Mouse (Mus musculus): ENCODE results near the gene Gemin5. TPM values are rescaled to one million over a fixed set of nuclear protein-coding genes. Genes with fewer than 3 reads are reported as not detected.

The Gemin5 gene
- polyA plus RNA-seq, 1 experiment from 2014 or later = 19.6 TPM

DNA sequence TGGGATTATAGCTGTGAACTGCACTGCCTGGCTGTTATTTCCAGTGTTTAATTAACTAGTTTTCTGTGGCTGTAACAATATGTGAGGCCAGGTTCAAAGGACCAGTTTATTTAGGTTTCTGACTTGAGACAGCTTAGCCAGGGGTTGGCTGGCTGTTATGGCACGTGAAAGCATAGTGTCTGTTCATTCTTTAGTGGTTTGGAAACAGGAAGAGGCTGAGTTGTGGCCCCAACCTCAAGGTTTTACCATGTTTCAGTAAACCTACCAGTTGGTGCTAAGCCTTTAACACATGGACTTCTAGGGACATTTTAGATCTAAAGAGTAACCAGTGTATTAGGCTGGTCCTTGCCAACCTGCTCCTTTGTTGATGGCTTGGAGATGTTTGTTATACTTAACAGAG lies 51.8 kb downstream of the Gemin5 start:
- no peak overlapping the region for H3K4me2 ChIP-seq (ENCODE audit: low read depth, low read length)
- H3K9ac ChIP-seq (ENCODE audit: low read depth, low read length) = no peak overlapping the region
- peaks cover 96% of the 10 kb centered on the region for H3K36me3 ChIP-seq (ENCODE audit: control insufficient read depth, insufficient read depth, low read length)
- 69% methylated on average over 1 of the region's 1 CpGs for WGBS
- H3K4me1 ChIP-seq (ENCODE audit: control insufficient read depth, insufficient read depth, low read length) = no peaks in the 10 kb centered on the region
- no peaks in the 10 kb centered on the region for H3K27me3 ChIP-seq (replicated peaks; ENCODE audit: control insufficient read depth, insufficient read depth, low read length)
- ATAC-seq (ENCODE audit: low read depth) (no peak), DNase-seq (ENCODE audit: low spot score) (no peak)
- H3K9me3 ChIP-seq (ENCODE audit: control insufficient read depth, low read length) = no peaks in the 10 kb centered on the region
- no peak overlapping the region for H3K4me3 ChIP-seq (ENCODE audit: low read depth, low read length)
- H3K27ac ChIP-seq (replicated peaks; ENCODE audit: low read depth, low read length) = no peak overlapping the region

DNA sequence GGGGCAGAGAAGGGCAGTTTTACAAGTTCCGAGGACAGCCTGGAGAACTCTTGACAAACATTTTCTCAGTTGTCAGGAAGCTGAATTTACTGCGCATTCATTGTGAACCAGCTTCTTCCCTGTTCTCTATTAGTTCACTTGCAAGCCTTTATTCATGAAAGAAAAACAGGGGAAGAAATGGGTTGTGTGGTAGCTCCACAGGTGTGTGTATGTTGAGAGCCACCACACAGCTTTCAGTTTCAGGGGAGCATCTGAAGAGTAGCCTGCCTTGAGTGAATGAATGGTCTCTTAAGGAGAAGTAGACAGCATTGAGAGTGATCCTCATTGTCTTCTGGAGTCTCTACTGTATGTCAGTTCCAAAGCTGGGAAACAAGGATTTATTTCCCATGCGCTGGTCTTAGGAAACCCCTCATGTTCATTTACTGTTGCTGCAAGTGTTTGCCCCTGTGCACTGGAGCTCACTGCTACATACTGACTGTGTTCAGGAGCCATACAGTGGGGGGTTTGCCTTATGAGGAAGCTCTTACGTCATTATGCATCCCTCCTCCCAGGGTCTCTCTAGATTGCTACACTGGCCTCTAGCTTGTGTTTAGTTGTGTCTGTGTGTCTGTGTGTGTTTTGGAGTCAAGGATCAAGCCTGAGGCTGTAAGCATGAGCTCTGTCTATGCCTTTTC lies 60.5 kb downstream of the Gemin5 start:
- H3K9ac ChIP-seq (ENCODE audit: low read depth, low read length) = no peak overlapping the region
- no peak overlapping the region for H3K4me3 ChIP-seq (ENCODE audit: low read depth, low read length)
- no peak overlapping the region for H3K27ac ChIP-seq (replicated peaks; ENCODE audit: low read depth, low read length)
- no peak overlapping the region for H3K4me2 ChIP-seq (ENCODE audit: low read depth, low read length)
- no peaks in the 10 kb centered on the region for H3K27me3 ChIP-seq (replicated peaks; ENCODE audit: control insufficient read depth, insufficient read depth, low read length)
- H3K9me3 ChIP-seq (ENCODE audit: control insufficient read depth, low read length) = no peaks in the 10 kb centered on the region
- WGBS = 85% methylated on average over 4 of the region's 4 CpGs
- H3K4me1 ChIP-seq (ENCODE audit: control insufficient read depth, insufficient read depth, low read length) = peaks cover 11% of the 10 kb centered on the region
- ATAC-seq (ENCODE audit: low read depth) = no peak
- DNase-seq (ENCODE audit: low spot score) = no peak
- peaks cover 34% of the 10 kb centered on the region for H3K36me3 ChIP-seq (ENCODE audit: control insufficient read depth, insufficient read depth, low read length)

DNA sequence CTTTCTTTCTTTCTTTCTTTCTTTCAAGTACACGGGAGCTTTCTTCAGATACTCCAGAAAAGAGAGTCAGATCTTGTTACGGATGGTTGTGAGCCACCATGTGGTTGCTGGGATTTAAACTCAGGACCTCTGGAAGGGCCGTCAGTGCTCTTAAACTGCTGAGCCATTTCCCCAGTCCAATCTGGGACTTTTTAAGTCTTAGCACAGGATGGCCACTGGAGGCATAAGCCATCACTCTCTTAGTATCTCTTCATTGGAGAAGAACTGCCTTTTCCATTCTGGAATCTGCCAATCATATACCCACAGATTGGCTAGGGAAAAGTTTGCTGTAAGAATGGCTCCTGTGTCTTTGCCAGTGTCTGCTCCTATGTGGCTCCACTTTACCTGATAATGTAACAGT lies 61.3 kb downstream of the Gemin5 start:
- Histone ChIP-seq H3K27ac (replicated peaks; ENCODE audit: low read depth, low read length) (no peak overlapping the region), H3K4me2 (ENCODE audit: low read depth, low read length) (no peak overlapping the region), H3K4me1 (ENCODE audit: control insufficient read depth, insufficient read depth, low read length) (peaks cover 11% of the 10 kb centered on the region), H3K27me3 (replicated peaks; ENCODE audit: control insufficient read depth, insufficient read depth, low read length) (no peaks in the 10 kb centered on the region), H3K9me3 (ENCODE audit: control insufficient read depth, low read length) (no peaks in the 10 kb centered on the region), H3K9ac (ENCODE audit: low read depth, low read length) (no peak overlapping the region), H3K36me3 (ENCODE audit: control insufficient read depth, insufficient read depth, low read length) (peaks cover 26% of the 10 kb centered on the region), H3K4me3 (ENCODE audit: low read depth, low read length) (no peak overlapping the region)
- DNase-seq (ENCODE audit: low spot score) (no peak), ATAC-seq (ENCODE audit: low read depth) (no peak)
- 41% methylated on average over 3 of the region's 3 CpGs for WGBS

DNA sequence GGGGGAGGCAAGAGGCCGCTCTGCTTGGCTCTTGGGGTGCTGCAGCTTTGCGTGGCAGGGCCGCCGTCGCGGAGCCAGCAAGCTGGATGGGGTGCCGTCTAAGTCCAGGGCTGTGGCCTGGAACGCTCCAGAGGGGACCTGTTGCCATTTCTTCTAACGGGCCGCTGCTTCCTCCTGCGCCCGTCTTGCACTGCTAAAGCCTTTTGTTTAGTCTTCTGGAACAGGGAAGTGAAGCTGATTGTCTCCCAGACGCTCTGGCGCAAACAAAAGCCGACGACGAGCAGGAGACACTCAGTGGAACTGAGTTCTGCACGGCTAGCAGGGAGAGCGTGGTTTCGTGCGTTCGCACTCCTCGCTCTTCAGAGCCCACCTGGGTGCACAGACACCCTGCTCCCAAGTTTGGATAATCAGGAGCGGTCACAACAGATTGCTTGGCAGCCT lies 64.0 kb downstream of the Gemin5 start:
- Histone ChIP-seq H3K27ac (replicated peaks; ENCODE audit: low read depth, low read length) (peak overlapping the region; percentile 82), H3K9me3 (ENCODE audit: control insufficient read depth, low read length) (no peaks in the 10 kb centered on the region), H3K36me3 (ENCODE audit: control insufficient read depth, insufficient read depth, low read length) (no peaks in the 10 kb centered on the region), H3K4me1 (ENCODE audit: control insufficient read depth, insufficient read depth, low read length) (peaks cover 11% of the 10 kb centered on the region), H3K4me3 (ENCODE audit: low read depth, low read length) (peak overlapping the region; percentile 69), H3K4me2 (ENCODE audit: low read depth, low read length) (peak overlapping the region; percentile 73), H3K27me3 (replicated peaks; ENCODE audit: control insufficient read depth, insufficient read depth, low read length) (no peaks in the 10 kb centered on the region), H3K9ac (ENCODE audit: low read depth, low read length) (peak overlapping the region; percentile 82)
- DNase-seq (ENCODE audit: low spot score) (peak; percentile 51), ATAC-seq (ENCODE audit: low read depth) (peak; percentile 23)
- 0% methylated on average over 17 of the region's 24 CpGs for WGBS

- DNase-seq (ENCODE audit: low spot score) (peak; percentile 99), ATAC-seq (ENCODE audit: low read depth) (peak; percentile 98)
- Histone ChIP-seq H3K4me3 (ENCODE audit: low read depth, low read length) (peak within 1 kb of the TSS; percentile 69), H3K9me3 (ENCODE audit: control insufficient read depth, low read length) (no peaks in the 10 kb centered on the region), H3K4me1 (ENCODE audit: control insufficient read depth, insufficient read depth, low read length) (peaks cover 11% of the 10 kb centered on the region), H3K27ac (replicated peaks; ENCODE audit: low read depth, low read length) (peak within 1 kb of the TSS; percentile 84), H3K27me3 (replicated peaks; ENCODE audit: control insufficient read depth, insufficient read depth, low read length) (no peaks in the 10 kb centered on the region), H3K36me3 (ENCODE audit: control insufficient read depth, insufficient read depth, low read length) (no peaks in the 10 kb centered on the region), H3K4me2 (ENCODE audit: low read depth, low read length) (peak within 1 kb of the TSS; percentile 73), H3K9ac (ENCODE audit: low read depth, low read length) (peak within 1 kb of the TSS; percentile 82)
- under 1% methylated on average over 35 of the region's 55 CpGs for WGBS
Measured at GRCm38 (mm10) chr11:58103697-58104306, 64.5 kb downstream of the Gemin5 start, which contains the start of gene Cnot8. TSS of gene Cnot8 (plus strand) at chr11:58104153.

DNA sequence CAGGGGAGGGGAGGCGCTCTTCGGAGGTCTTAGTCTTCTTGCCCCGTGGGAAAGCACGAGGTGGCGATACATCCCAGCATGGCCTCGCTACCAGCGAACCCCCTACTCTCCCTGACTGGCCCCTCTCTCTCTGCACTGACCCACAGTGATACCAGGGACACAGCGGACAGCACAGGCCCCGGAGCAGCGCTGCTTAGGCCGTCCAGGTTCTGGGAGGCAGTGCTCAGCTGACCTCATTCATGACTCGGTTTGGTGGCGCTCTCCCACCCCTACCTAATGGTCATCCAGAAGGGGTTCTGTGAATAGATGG lies 65.0 kb downstream of the Gemin5 start:
- Histone ChIP-seq H3K36me3 (ENCODE audit: control insufficient read depth, insufficient read depth, low read length) (no peaks in the 10 kb centered on the region), H3K4me1 (ENCODE audit: control insufficient read depth, insufficient read depth, low read length) (peaks cover 11% of the 10 kb centered on the region), H3K9ac (ENCODE audit: low read depth, low read length) (peak overlapping the region; percentile 74), H3K27me3 (replicated peaks; ENCODE audit: control insufficient read depth, insufficient read depth, low read length) (no peaks in the 10 kb centered on the region), H3K4me3 (ENCODE audit: low read depth, low read length) (peak overlapping the region; percentile 69), H3K27ac (replicated peaks; ENCODE audit: low read depth, low read length) (peak overlapping the region; percentile 84), H3K4me2 (ENCODE audit: low read depth, low read length) (peak overlapping the region; percentile 70), H3K9me3 (ENCODE audit: control insufficient read depth, low read length) (no peaks in the 10 kb centered on the region)
- peak; percentile 19; the same call in 1 of the 2 replicates for ATAC-seq (ENCODE audit: low read depth)
- WGBS = 49% methylated on average over 13 of the region's 13 CpGs
- DNase-seq (ENCODE audit: low spot score) = no peak

GRCm38 (mm10) chr11:58102581-58103343 lies 65.6 kb downstream of the Gemin5 start:
- no peak overlapping the region for H3K27ac ChIP-seq (replicated peaks; ENCODE audit: low read depth, low read length)
- 88% methylated on average over 9 of the region's 9 CpGs for WGBS
- DNase-seq (ENCODE audit: low spot score) (no peak), ATAC-seq (ENCODE audit: low read depth) (no peak)
- peak overlapping the region; percentile 69; the same call in 1 of the 2 replicates for H3K4me3 ChIP-seq (ENCODE audit: low read depth, low read length)
- no peaks in the 10 kb centered on the region for H3K9me3 ChIP-seq (ENCODE audit: control insufficient read depth, low read length)
- no peaks in the 10 kb centered on the region for H3K36me3 ChIP-seq (ENCODE audit: control insufficient read depth, insufficient read depth, low read length)
- no peaks in the 10 kb centered on the region for H3K27me3 ChIP-seq (replicated peaks; ENCODE audit: control insufficient read depth, insufficient read depth, low read length)
- H3K9ac ChIP-seq (ENCODE audit: low read depth, low read length) = peak overlapping the region; percentile 74
- H3K4me1 ChIP-seq (ENCODE audit: control insufficient read depth, insufficient read depth, low read length) = peaks cover 11% of the 10 kb centered on the region
- H3K4me2 ChIP-seq (ENCODE audit: low read depth, low read length) = peak overlapping the region; percentile 70

GRCm38 (mm10) chr11:58102146-58102545 lies 66.2 kb downstream of the Gemin5 start:
- Histone ChIP-seq H3K27me3 (replicated peaks; ENCODE audit: control insufficient read depth, insufficient read depth, low read length) (no peaks in the 10 kb centered on the region), H3K27ac (replicated peaks; ENCODE audit: low read depth, low read length) (no peak overlapping the region), H3K4me2 (ENCODE audit: low read depth, low read length) (no peak overlapping the region), H3K36me3 (ENCODE audit: control insufficient read depth, insufficient read depth, low read length) (no peaks in the 10 kb centered on the region), H3K9me3 (ENCODE audit: control insufficient read depth, low read length) (no peaks in the 10 kb centered on the region), H3K4me1 (ENCODE audit: control insufficient read depth, insufficient read depth, low read length) (peaks cover 11% of the 10 kb centered on the region), H3K4me3 (ENCODE audit: low read depth, low read length) (no peak overlapping the region), H3K9ac (ENCODE audit: low read depth, low read length) (no peak overlapping the region)
- DNase-seq (ENCODE audit: low spot score) = no peak
- 76% methylated on average over 3 of the region's 3 CpGs for WGBS
- ATAC-seq (ENCODE audit: low read depth) = no peak
